13 mouse cellular contexts compared by ENCODE assay signal in genomic region chr2:33435036-33435650, GRCm38 (mm10). TPM values are rescaled to one million over a fixed set of nuclear protein-coding genes. Genes with fewer than 3 reads are reported as not detected.
A peak's percentile ranks its signal among the peaks of the same experiment; 100 is the strongest.
DNase-seq lines count a peak whose midpoint lies in the region; ATAC-seq lines count a peak whose summit lies in the region.
"Had no signal": no experiment of that assay in that cellular context is flagged by ENCODE, and none has a peak within 500 bp of the region (broad histone marks: within the 10 kb centered on the region; RNA-seq: fewer than 3 reads in every experiment).

No protein-coding gene starts in this region.

- 42% methylated on average over 8 of the region's 8 CpGs for WGBS in hindbrain, embryonic 10.5 days
- 40% methylated on average over 8 of the region's 8 CpGs for WGBS in hindbrain, embryonic 11.5 days
- 36% methylated on average over 8 of the region's 8 CpGs for WGBS in midbrain, embryonic 15.5 days
- 53% methylated on average over 8 of the region's 8 CpGs for whole genome bisulfite sequencing in kidney, embryonic 16.5 days

- H3K4me2 ChIP-seq in hindbrain, embryonic 11.5 days (replicated peaks; ENCODE audit: low read depth, low read length): no peak overlapping the region
- peak overlapping the region; percentile 48; the same call in 1 of the 2 replicates for H3K4me2 ChIP-seq in midbrain, embryonic 15.5 days
- no peak overlapping the region for H3K4me2 ChIP-seq in kidney, embryonic 16.5 days (replicated peaks; ENCODE audit: low read depth, low read length)

- no peak for ATAC-seq in hindbrain, embryonic 11.5 days (ENCODE audit: low FRiP score)
- no peak for ATAC-seq in midbrain, embryonic 15.5 days (replicated peaks)
- no peak for ATAC-seq in kidney, embryonic 16.5 days (ENCODE audit: low FRiP score, low TSS enrichment)
- ATAC-seq: inflammation-experienced regulatory T-cells, adult 6 months had no signal

- peak overlapping the region; percentile 76; the same call in 1 of the 2 replicates for H3K27ac ChIP-seq in hindbrain, embryonic 10.5 days
- no peak overlapping the region for H3K27ac ChIP-seq in hindbrain, embryonic 11.5 days (ENCODE audit: low read depth, low read length)
- H3K27ac ChIP-seq in midbrain, embryonic 15.5 days: no peak overlapping the region
- H3K27ac ChIP-seq in kidney, embryonic 16.5 days (ENCODE audit: low read length): no peak overlapping the region

- no peak for DNase-seq in hindbrain, embryonic 10.5 days (ENCODE audit: low spot score)
- no peak for DNase-seq in hindbrain, embryonic 11.5 days (ENCODE audit: low spot score)
- DNase-seq in ES-CJ7 (ENCODE audit: low read depth, low spot score): peak; percentile 52
- peak; percentile 36 for DNase-seq in NIH3T3 (ENCODE audit: low read depth)
- DNase-seq in layer of hippocampus, postnatal 25 days (ENCODE audit: extremely low spot score in 1 of 2, low spot score in 1 of 2): no peak
- DNase-seq: adrenal gland, adult 8-10 months; kidney, postnatal 36 days; lung, adult 18-20 months; thymus, postnatal 36 days had no signal

- H3K4me1 ChIP-seq in hindbrain, embryonic 10.5 days (replicated peaks): peaks cover 68% of the 10 kb centered on the region
- peaks cover 14% of the 10 kb centered on the region for H3K4me1 ChIP-seq in hindbrain, embryonic 11.5 days (replicated peaks; ENCODE audit: control insufficient read depth, insufficient read depth, low read length)
- H3K4me1 ChIP-seq in midbrain, embryonic 15.5 days: peaks cover 33% of the 10 kb centered on the region
- H3K4me1 ChIP-seq in kidney, embryonic 16.5 days (ENCODE audit: insufficient read depth, low read length): peaks cover 26% of the 10 kb centered on the region

- no peak overlapping the region for H3K9ac ChIP-seq in hindbrain, embryonic 11.5 days (ENCODE audit: low read depth, low read length)
- H3K9ac ChIP-seq in midbrain, embryonic 15.5 days: no peak overlapping the region
- H3K9ac ChIP-seq in kidney, embryonic 16.5 days (replicated peaks; ENCODE audit: low read length): no peak overlapping the region

- H3K27me3 ChIP-seq in hindbrain, embryonic 10.5 days (ENCODE audit: insufficient read depth, poor library complexity, severe bottlenecking): peaks cover 20% of the 10 kb centered on the region; the same call in 1 of the 2 replicates
- no peaks in the 10 kb centered on the region for H3K27me3 ChIP-seq in hindbrain, embryonic 11.5 days (ENCODE audit: control insufficient read depth, insufficient read depth, low read length)
- H3K27me3 ChIP-seq in midbrain, embryonic 15.5 days (replicated peaks): peaks cover 4% of the 10 kb centered on the region; the same call in 1 of the 2 replicates
- no peaks in the 10 kb centered on the region; the same call in 1 of the 2 replicates for H3K27me3 ChIP-seq in kidney, embryonic 16.5 days (ENCODE audit: insufficient read depth, low read length)

- H3K36me3 ChIP-seq in hindbrain, embryonic 10.5 days: no peaks in the 10 kb centered on the region
- no peaks in the 10 kb centered on the region for H3K36me3 ChIP-seq in hindbrain, embryonic 11.5 days (ENCODE audit: control insufficient read depth, insufficient read depth, low read length)
- H3K36me3 ChIP-seq in midbrain, embryonic 15.5 days (replicated peaks): no peaks in the 10 kb centered on the region
- H3K36me3 ChIP-seq in kidney, embryonic 16.5 days (ENCODE audit: insufficient read depth, low read length): no peaks in the 10 kb centered on the region
- H3K36me3 ChIP-seq: embryonic facial prominence, embryonic 12.5 days had no signal

- no peaks in the 10 kb centered on the region for H3K9me3 ChIP-seq in hindbrain, embryonic 10.5 days
- H3K9me3 ChIP-seq in hindbrain, embryonic 11.5 days (ENCODE audit: control insufficient read depth, low read length): no peaks in the 10 kb centered on the region
- no peaks in the 10 kb centered on the region for H3K9me3 ChIP-seq in midbrain, embryonic 15.5 days
- no peaks in the 10 kb centered on the region for H3K9me3 ChIP-seq in kidney, embryonic 16.5 days (ENCODE audit: low read length)
- H3K9me3 ChIP-seq: embryonic facial prominence, embryonic 12.5 days had no signal

- H3K4me3 ChIP-seq in hindbrain, embryonic 10.5 days: no peak overlapping the region
- H3K4me3 ChIP-seq in hindbrain, embryonic 11.5 days (ENCODE audit: low read depth, low read length): no peak overlapping the region
- H3K4me3 ChIP-seq in midbrain, embryonic 15.5 days: no peak overlapping the region
- no peak overlapping the region for H3K4me3 ChIP-seq in kidney, embryonic 16.5 days (ENCODE audit: low read length)

RNA-seq across cellular contexts. Expression of gene Zbtb34, which starts 4.0 kb away (rescaled TPM):
- 7.2 and 8.2 TPM in 2 replicates for polyA plus RNA-seq in hindbrain, embryonic 10.5 days (2016; fragmentation: Nextera tagmentation; extraction: Ambion mirVana)
- 8.0 and 8.5 TPM in 2 replicates for polyA plus RNA-seq in hindbrain, embryonic 11.5 days (2014; fragmentation: Nextera tagmentation; extraction: Ambion mirVana)
- polyA plus RNA-seq in midbrain, embryonic 15.5 days (2015; fragmentation: Nextera tagmentation; extraction: Ambion mirVana): 7.7 and 8.7 TPM in 2 replicates
- polyA plus RNA-seq in kidney, embryonic 16.5 days (2015; fragmentation: Nextera tagmentation; extraction: Ambion mirVana): 6.9 and 7.1 TPM in 2 replicates
- 10 to 100 TPM; 11.7 to 13.3 TPM for total RNA-seq in layer of hippocampus, postnatal 25 days (2021)

RNA-seq across cellular contexts. Expression of gene Zbtb43, which starts 33.2 kb away (rescaled TPM):
- 19.0 and 22.7 TPM in 2 replicates for polyA plus RNA-seq in hindbrain, embryonic 10.5 days (2016; fragmentation: Nextera tagmentation; extraction: Ambion mirVana)
- 24.8 and 31.2 TPM in 2 replicates for polyA plus RNA-seq in hindbrain, embryonic 11.5 days (2014; fragmentation: Nextera tagmentation; extraction: Ambion mirVana)
- polyA plus RNA-seq in midbrain, embryonic 15.5 days (2015; fragmentation: Nextera tagmentation; extraction: Ambion mirVana): 25.2 and 28.4 TPM in 2 replicates
- 17.7 and 20.8 TPM in 2 replicates for polyA plus RNA-seq in kidney, embryonic 16.5 days (2015; fragmentation: Nextera tagmentation; extraction: Ambion mirVana)
- total RNA-seq in layer of hippocampus, postnatal 25 days (2021): 10 to 100 TPM; 28.0 to 28.6 TPM

Comparison
In these comparisons a context has a peak if more than half of its experiments do, and no peak if none do; other contexts are left out.
1. DNase-seq: peak in ES-CJ7 (single experiment) and NIH3T3 (single experiment); none in hindbrain, embryonic 10.5 days (single experiment), hindbrain, embryonic 11.5 days (single experiment) and layer of hippocampus, postnatal 25 days (0 of 2).